Mouse (Mus musculus): ENCODE measurements around the gene Snx6.
"Not testable (repeated sequence)": the region's sequence is repeated elsewhere in the genome, so short reads cannot be mapped to it uniquely, and the experiment has no call there.

The Snx6 gene

GRCm38 (mm10) chr12:54795153-54795998 lies at the start of gene Snx6:
Gene Snx6 (minus strand): TSS chr12:54795703.
- DNase-seq (ENCODE audit: low spot score), result peak; percentile 82

DNA sequence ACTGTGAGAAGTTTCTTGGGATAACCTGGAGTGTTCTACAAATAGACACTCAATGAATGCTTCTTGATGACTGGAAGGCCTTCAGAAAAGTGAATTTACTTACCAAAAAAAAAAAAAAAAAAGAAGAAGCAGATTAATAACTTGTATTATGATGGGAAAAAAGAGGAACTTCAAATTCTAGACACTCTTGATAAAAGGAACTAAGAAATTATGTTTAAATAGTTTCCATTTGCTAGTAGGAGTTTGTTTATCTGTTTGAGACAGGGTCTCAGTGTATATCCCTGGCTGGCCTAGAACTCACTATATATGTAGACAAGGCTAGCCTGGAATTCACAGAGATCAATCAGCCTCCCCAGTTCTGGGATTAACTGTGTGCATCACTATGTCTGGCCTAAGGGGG lies 48.9 kb upstream of the Snx6 start:
- DNase-seq (ENCODE audit: low spot score), result no peak

DNA sequence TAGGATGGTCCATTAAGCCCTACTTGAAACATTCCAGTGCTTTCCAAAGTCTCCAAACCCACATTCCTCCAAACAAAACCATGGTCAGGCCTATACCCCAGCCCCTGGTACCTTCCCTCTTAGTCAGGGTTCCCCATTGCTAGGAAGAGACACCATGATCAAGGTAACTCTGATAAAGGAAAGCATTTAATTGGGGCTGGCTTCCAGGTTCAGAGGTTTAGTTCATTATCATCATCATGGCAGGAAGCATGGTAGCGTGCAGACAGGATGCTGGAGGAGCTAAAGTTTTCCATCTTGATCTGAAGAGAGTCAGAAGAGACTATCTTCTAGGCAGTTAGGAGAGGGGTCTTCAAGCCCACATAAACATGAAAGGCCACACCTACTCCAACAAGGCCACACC lies 46.1 kb upstream of the Snx6 start:
- no peak for DNase-seq (ENCODE audit: low spot score)

- no peak for DNase-seq (ENCODE audit: low spot score)
Observed at GRCm38 (mm10) chr12:54839815-54840214, 44.3 kb upstream of the Snx6 start.

DNA sequence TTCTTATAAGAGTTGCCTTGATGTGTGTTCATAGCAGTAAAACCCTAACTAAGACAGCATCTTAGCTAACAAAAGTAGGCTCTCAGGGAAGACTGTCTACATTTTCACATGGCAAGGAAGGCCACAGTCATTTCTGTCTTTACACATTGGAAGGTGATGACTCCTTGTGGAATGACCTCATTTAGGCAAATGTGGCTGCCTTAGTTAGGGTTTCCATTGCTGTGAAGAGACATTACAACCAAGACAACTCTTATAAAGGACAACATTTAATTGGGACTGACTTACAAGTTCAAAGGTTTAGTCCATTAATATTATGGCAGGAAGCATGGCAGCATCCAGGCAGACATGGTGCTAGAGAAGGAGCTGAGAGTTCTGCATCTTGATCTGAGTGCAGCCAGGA lies 43.4 kb upstream of the Snx6 start:
- no peak for DNase-seq (ENCODE audit: low spot score)

- no peak for DNase-seq (ENCODE audit: low spot score)
Observed at GRCm38 (mm10) chr12:54835608-54836570, 40.4 kb upstream of the Snx6 start.

- DNase-seq (ENCODE audit: low spot score), result no peak
Observed at GRCm38 (mm10) chr12:54834925-54835447, 39.5 kb upstream of the Snx6 start.

GRCm38 (mm10) chr12:54833856-54834399 lies 38.4 kb upstream of the Snx6 start:
- DNase-seq (ENCODE audit: low spot score), result no peak

DNA sequence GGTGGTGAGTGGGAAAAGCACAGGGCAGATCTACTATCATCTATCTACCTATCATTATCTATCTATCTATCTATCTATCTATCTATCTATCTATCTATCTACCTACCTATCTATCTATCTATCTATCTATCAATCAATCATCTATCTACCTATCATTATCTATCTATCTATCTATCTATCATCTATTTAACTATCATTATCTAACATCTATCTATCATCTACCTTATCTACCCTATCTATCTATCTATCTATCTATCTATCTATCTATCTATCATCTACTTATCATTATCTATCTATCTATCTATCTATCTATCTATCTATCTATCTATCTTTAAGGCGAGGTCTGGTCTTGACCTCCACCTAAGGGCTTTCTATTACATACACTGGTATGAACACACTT lies 36.4 kb upstream of the Snx6 start:
- not testable (repeated sequence) for DNase-seq (ENCODE audit: low spot score)

GRCm38 (mm10) chr12:54830574-54830973 lies 35.1 kb upstream of the Snx6 start:
- DNase-seq (ENCODE audit: low spot score), result peak; percentile 74

- DNase-seq (ENCODE audit: low spot score), result no peak
Observed at GRCm38 (mm10) chr12:54829876-54830275, 34.4 kb upstream of the Snx6 start.

- DNase-seq (ENCODE audit: low spot score), result no peak
Observed at GRCm38 (mm10) chr12:54828043-54828442, 32.5 kb upstream of the Snx6 start.

- DNase-seq (ENCODE audit: low spot score), result no peak
Observed at GRCm38 (mm10) chr12:54825202-54825601, 29.7 kb upstream of the Snx6 start.

- DNase-seq (ENCODE audit: low spot score), result no peak
Observed at GRCm38 (mm10) chr12:54822836-54823426, 27.4 kb upstream of the Snx6 start.

DNA sequence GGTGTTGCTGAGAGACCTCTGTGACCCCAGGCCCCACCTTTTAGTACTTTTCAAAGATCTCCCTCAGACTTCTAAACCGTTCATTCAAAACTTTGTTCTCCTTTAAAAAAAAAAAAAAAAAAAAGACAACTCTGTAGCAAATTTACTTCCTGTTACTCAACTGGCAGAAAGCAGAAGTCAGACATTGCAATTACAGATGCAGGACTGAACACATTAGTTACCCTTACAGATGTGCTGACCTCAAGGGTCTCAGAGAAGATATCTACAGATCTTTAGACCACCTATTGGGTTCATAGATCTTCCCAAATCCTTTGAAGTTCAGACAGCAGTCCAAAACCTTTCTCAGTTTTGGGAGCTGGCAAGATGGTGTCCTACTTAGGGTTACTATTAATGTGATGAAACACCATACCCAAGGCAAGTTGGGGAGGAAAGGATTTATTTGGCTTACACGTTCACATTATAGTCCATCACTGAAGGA lies 25.2 kb upstream of the Snx6 start:
- no peak for DNase-seq (ENCODE audit: low spot score)

DNA sequence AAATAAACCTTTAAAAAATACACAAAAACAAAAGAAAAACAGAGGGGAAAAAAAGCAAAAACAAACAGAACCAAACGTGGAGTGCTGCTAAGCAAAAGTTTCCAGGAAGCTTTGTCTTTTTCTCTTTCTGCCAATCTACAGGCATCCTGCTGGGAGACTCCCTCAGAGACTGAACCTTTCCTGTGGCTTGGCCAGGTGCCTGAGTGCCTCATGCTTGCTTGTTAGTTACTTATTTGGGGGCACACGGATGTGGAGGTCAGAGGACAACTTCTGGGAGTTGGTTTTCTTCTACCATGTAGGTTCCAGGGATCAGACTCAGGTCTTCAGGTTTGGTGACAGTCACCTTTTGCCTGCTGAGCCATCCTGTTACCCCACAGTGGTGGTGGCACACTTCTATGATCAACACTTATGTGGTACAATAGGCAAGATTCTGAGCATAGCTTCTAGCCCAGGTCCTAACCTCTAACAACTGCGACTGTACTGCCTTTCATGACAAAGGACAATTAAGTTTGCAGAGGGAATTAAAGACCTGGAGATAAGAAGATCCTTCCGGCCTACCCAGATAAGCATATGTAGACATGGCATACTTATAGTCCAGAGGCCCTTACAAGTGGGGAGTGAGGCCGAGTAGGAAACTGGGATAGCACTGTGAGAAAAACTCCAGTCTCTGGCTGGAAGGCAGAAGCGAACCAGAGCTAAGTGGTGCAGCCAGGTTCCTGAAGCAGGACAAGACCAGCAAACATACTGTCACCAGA lies 23.9 kb upstream of the Snx6 start:
- no peak for DNase-seq (ENCODE audit: low spot score)

GRCm38 (mm10) chr12:54810142-54810541 lies 14.6 kb upstream of the Snx6 start:
- DNase-seq (ENCODE audit: low spot score), result no peak

- DNase-seq (ENCODE audit: low spot score), result no peak
Observed at GRCm38 (mm10) chr12:54807481-54807880, 12.0 kb upstream of the Snx6 start.

- DNase-seq (ENCODE audit: low spot score), result no peak
Observed at GRCm38 (mm10) chr12:54806131-54806530, 10.6 kb upstream of the Snx6 start.

GRCm38 (mm10) chr12:54805254-54806002 lies 9.9 kb upstream of the Snx6 start:
- DNase-seq (ENCODE audit: low spot score), result no peak

All from T-cell, adult 2 months (primary cell).